Mouse (Mus musculus) thymus, adult 2 months (tissue): ENCODE measurements around the gene Ltbr. TPM values are rescaled to one million over a fixed set of nuclear protein-coding genes. Genes with fewer than 3 reads are reported as not detected.
"Not testable (repeated sequence)": the region's sequence is repeated elsewhere in the genome, so short reads cannot be mapped to it uniquely, and the experiment has no call there.

Experiments
- DNase-seq: peaks from one replicate; pipeline ENCODE4 v3.0.0; 2021
- H3K27ac ChIP-seq: fragments of 200-500 bp; 2 replicates; pipeline ENCODE4 v1.5.1; 2012; ENCODE audit warnings: low read length, control low read depth; ENCODE audit not compliant: control insufficient read depth, insufficient read depth
- H3K27me3 ChIP-seq: fragments of 200-500 bp; 2 replicates; pipeline ENCODE4 v1.6.1; 2012; ENCODE audit warnings: mild to moderate bottlenecking, low read length, moderate library complexity, mixed read lengths; ENCODE audit not compliant: control insufficient read depth, insufficient read depth
- H3K36me3 ChIP-seq: fragments of 200-500 bp; 2 replicates; pipeline ENCODE4 v1.6.1; 2012; ENCODE audit warnings: mild to moderate bottlenecking, low read length, moderate library complexity; ENCODE audit not compliant: control insufficient read depth, insufficient read depth
- H3K4me1 ChIP-seq: fragments of 200-500 bp; replicated peaks from 2 replicates; pipeline ENCODE4 v1.6.1; 2012; ENCODE audit warnings: low read length; ENCODE audit not compliant: control insufficient read depth, insufficient read depth
- H3K4me3 ChIP-seq: fragments of 200-500 bp; 2 replicates; pipeline ENCODE4 v1.5.1; 2012; ENCODE audit warnings: mild to moderate bottlenecking, low read length, control low read depth, moderate library complexity; ENCODE audit not compliant: control insufficient read depth, insufficient read depth
- CTCF ChIP-seq: fragments of 200-500 bp; IDR thresholded peaks from 2 replicates; pipeline ENCODE4 v1.5.1; 2012; ENCODE audit warnings: mild to moderate bottlenecking, control low read depth, low read length, moderate library complexity, borderline replicate concordance; ENCODE audit not compliant: control insufficient read depth, poor library complexity, insufficient read depth; ENCODE audit errors: extremely low read depth
- POLR2A ChIP-seq: fragments of 200-500 bp; IDR thresholded peaks from 2 replicates; pipeline ENCODE4 v1.6.1; 2012; ENCODE audit warnings: mild to moderate bottlenecking, low read length, control low read depth, moderate library complexity; ENCODE audit not compliant: control insufficient read depth, poor library complexity, insufficient read depth; ENCODE audit errors: extremely low read depth
- WGBS: fragments of 180-500 bp; shearing (Covaris S2); methylation state at CpG from one replicate; pipeline ENCODE4 v1.1.7; 2018; 5-methylcytosine and 5-hydroxymethylcytosine counted together
- polyA plus RNA-seq: library from polyadenylated mRNA; depleted of rRNA; stranded (reverse); fragments of >200 nt; gene quantifications from 2 replicates; pipeline ENCODE4 v1.2.3, GENCODE M21; 2012

Gene Ltbr
- polyA plus RNA-seq, 1 experiment, result 30.6 TPM

DNA sequence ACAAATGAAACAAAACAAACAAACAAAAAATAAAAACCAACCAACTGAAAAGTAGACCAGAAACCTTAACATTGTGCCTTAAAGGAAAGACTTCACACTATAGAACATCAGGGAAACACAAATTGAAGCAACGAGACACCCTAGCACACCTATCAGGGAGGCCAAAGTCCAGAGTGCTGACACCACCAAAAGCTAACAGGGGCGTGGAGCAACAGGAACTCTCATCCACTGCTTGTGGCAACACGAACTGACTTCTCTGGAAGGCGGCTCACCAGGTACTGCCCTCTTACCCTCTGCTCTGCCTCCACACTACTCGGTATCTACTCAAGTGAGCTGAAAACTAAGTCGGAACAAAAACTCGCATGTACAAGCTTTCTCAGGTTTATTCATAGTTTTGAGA lies 21.4 kb downstream of the Ltbr start:
- no peaks in the 10 kb centered on the region for H3K4me1 ChIP-seq
- no peak for DNase-seq
- WGBS, result 96% methylated on average over 7 of the region's 7 CpGs
- H3K4me3 ChIP-seq, result no peak overlapping the region
- TF ChIP-seq POLR2A (no peak), CTCF (no peak)
- H3K27me3 ChIP-seq, result no peaks in the 10 kb centered on the region
- H3K27ac ChIP-seq, result no peak overlapping the region
- no peaks in the 10 kb centered on the region for H3K36me3 ChIP-seq

DNA sequence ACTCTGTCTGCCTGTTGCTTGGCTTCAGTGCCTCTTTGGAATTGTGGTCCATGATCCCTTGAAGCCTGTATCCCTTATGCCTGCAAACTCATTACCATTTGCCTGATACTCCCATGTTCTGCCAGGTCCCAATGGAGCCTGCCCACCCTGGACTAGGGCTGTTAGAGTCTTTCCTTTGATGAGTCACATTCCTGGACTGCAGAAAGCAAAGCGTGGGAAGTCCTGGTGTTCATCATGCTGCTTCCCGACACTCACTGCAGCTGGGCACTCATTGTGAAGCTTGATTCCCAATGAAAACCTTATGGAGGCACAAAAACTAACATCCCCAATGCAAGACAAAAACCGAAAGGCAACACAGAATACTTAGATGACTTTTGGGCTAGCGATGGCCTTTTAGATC lies 22.4 kb downstream of the Ltbr start:
- no peaks in the 10 kb centered on the region for H3K4me1 ChIP-seq
- WGBS, result 90% methylated on average over 4 of the region's 4 CpGs
- H3K36me3 ChIP-seq, result no peaks in the 10 kb centered on the region
- H3K27me3 ChIP-seq, result no peaks in the 10 kb centered on the region
- no peak overlapping the region for H3K4me3 ChIP-seq
- TF ChIP-seq CTCF (no peak), POLR2A (no peak)
- DNase-seq, result no peak
- no peak overlapping the region for H3K27ac ChIP-seq

DNA sequence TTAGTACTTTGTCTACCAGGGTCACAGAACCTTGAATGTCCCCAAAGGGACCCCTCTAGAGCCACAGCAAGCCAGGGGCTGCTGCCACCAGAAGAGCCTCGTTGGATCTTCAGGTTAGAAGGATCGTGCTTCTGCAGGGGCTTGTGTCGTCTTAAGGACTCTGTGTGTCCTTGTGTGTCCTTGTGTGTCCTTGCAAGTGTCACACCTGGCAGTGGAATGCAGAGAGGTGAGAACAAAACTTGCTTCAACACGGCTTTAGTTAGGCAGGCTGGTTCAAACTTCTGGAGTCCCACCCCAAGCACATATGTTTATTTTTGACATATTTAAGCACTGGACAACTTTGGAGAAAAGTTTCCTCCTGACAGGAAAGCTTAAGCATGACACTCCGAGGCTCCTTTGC lies 25.0 kb downstream of the Ltbr start:
- no peaks in the 10 kb centered on the region for H3K4me1 ChIP-seq
- no peak overlapping the region for H3K4me3 ChIP-seq
- no peak overlapping the region for H3K27ac ChIP-seq
- DNase-seq, result no peak
- no peaks in the 10 kb centered on the region for H3K27me3 ChIP-seq
- TF ChIP-seq CTCF (no peak), POLR2A (no peak)
- no peaks in the 10 kb centered on the region for H3K36me3 ChIP-seq
- 91% methylated on average over 5 of the region's 5 CpGs for WGBS

DNA sequence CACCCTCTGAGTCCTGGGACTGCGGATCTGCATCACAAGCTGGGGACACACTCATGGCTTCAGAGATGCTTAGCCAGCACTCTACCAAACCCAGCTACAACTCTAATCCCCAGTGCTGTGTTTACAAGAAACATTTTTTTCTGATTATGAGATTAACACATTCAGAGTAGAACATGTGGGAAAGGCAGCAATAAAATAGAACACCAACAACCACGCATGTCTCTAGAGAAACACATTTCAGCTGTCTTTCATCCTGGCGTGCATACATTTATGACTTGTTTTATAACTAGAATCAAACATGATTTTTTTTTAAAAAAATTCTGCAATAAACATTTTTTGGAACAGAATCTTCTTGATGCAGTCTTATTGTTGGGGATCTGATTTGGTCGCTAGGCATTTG lies 26.7 kb downstream of the Ltbr start:
- Histone ChIP-seq H3K36me3 (no peaks in the 10 kb centered on the region), H3K4me3 (no peak overlapping the region), H3K27me3 (no peaks in the 10 kb centered on the region), H3K4me1 (no peaks in the 10 kb centered on the region), H3K27ac (no peak overlapping the region)
- TF ChIP-seq CTCF, result no peak
- no peak for TF ChIP-seq POLR2A
- 92% methylated on average over 4 of the region's 4 CpGs for WGBS
- DNase-seq, result no peak

DNA sequence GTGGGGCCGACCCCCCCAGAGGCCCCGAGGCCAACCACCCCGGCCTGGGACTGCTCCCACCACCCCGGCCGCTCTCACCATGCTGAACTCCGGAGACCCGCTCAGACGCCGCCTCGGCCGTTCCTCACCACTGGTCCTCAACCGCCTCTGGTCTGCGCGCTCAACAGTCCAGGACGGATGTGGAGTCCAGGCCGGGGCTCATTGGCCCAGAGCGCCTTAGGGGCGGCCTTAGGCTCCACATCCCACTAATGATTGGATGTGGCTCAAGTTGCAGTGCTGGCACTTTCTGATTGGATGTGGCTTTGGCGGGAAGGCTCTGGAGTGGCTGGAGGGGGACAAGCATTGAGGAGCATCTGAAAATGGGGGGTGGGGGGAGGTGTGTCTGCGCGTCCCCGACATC lies 27.8 kb downstream of the Ltbr start, which contains the start of gene Tuba3a:
TSS of gene Tuba3a (minus strand) at position 153 of the 400 bp plus-strand sequence.
- TF ChIP-seq POLR2A, result no peak
- no peak for TF ChIP-seq CTCF
- Histone ChIP-seq H3K27me3 (no peaks in the 10 kb centered on the region), H3K4me3 (no peak within 1 kb of the TSS), H3K27ac (no peak within 1 kb of the TSS), H3K4me1 (no peaks in the 10 kb centered on the region), H3K36me3 (no peaks in the 10 kb centered on the region)
- no peak for DNase-seq
- WGBS, result 95% methylated on average over 22 of the region's 22 CpGs

DNA sequence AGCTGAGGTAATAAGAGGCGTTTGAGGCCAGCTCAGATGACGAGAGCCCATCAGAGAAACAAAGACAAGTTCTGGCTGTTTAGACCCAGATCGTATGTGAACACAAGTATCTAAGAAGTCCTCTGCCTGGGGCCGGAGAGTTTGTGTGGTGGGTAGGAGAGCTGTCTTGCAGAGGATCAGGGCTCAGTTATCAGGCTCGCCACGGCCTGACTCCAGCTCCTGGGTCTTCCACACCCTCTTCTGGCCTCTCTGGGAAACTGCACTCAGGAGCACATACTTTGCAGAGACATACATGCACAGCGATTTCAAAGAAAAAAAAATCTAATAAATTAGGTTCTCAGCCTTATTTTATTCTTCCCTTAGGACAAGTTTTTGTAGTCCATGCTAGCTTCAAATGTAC lies 28.9 kb downstream of the Ltbr start:
- no peak for DNase-seq
- 95% methylated on average over 7 of the region's 7 CpGs for WGBS
- Histone ChIP-seq H3K27ac (no peak overlapping the region), H3K27me3 (no peaks in the 10 kb centered on the region), H3K4me3 (no peak overlapping the region), H3K36me3 (no peaks in the 10 kb centered on the region), H3K4me1 (no peaks in the 10 kb centered on the region)
- TF ChIP-seq CTCF, result no peak
- no peak for TF ChIP-seq POLR2A

DNA sequence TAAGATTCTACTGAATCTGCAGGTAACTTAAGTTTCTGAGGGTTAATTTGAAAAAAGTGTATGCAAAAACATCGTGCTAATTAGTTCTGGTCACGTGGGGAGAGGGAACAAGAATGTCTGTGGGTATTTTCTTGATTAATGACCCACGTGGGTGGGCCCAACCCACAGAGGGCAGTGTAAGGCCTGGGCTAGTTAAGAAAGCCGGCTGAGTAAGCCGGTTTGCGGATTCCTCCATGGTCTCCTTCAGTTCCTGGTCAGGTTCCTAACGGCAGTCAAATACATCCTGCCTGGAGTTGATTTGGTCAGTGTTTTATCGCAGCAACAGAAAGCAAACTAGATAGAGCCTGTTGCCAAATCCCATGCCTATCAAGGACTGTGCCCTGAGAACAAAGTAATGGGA lies 29.4 kb downstream of the Ltbr start:
- Histone ChIP-seq H3K4me3 (no peak overlapping the region), H3K36me3 (no peaks in the 10 kb centered on the region), H3K4me1 (no peaks in the 10 kb centered on the region), H3K27ac (no peak overlapping the region), H3K27me3 (no peaks in the 10 kb centered on the region)
- WGBS, result 83% methylated on average over 8 of the region's 8 CpGs
- TF ChIP-seq CTCF (no peak), POLR2A (no peak)
- DNase-seq, result no peak

DNA sequence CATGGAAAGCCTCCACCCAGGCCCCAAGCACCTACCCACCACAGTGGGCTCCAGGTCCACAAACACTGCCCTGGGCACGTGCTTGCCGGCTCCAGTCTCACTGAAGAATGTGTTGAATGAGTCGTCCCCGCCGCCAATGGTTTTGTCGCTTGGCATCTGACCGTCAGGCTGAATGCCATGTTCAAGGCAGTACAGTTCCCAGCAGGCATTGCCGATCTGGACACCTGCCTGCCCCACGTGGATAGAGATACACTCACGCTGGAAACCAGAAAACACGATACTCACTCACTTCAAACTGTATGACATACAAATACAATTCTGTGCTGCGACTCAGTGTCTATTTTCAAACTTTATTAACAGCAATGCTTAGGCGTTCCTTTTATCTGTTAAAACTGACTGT lies 31.0 kb downstream of the Ltbr start:
- 96% methylated on average over 13 of the region's 13 CpGs for WGBS

More for the DNA sequence above, 31.0 kb downstream of the Ltbr start:
- DNase-seq, H3K36me3 ChIP-seq, H3K4me3 ChIP-seq, H3K4me1 ChIP-seq, H3K27ac ChIP-seq, H3K27me3 ChIP-seq: not testable (repeated sequence)
